Mouse (Mus musculus): ENCODE measurements around the gene Efna4.

DNA sequence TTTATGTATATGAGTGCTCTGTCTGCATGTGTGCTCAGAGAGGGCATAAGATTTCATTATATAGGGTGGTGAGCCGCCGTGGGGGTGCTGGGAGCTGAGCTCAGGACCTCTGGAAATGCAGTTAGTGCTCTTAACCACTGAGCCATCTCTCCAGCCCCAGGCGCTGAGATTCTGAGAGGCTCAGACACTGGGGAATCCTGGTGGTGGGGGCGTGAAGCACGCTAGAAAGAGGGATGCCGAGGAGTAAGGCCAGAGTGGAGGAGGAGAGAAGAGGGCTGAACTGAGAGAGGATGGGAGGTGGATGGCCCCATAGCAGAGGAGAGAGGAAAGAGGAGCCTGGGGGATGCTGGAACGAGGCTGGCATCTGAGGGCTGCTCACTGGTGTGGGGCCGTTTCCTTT is 26.8 kb upstream of the Efna4 start:
- TF ChIP-seq CTCF (IDR thresholded peaks at IDR 0.05; ENCODE audit: control insufficient read depth, insufficient read depth, insufficient read length) (no peak), MAX (IDR thresholded peaks at IDR 0.05) (no peak), MYOG (IDR thresholded peaks at IDR 0.05; ENCODE audit: control insufficient read depth, extremely low read depth, insufficient read length) (no peak), CEBPB (IDR thresholded peaks at IDR 0.05; ENCODE audit: low read depth) (no peak), USF1 (IDR thresholded peaks at IDR 0.05; ENCODE audit: low read depth) (no peak), FOSL1 (IDR thresholded peaks at IDR 0.05; ENCODE audit: insufficient read depth, low read length, poor library complexity, severe bottlenecking) (no peak), MYOD1 (IDR thresholded peaks at IDR 0.05; ENCODE audit: control insufficient read depth, insufficient read length, low read depth) (no peak)

Data from C2C12 (cell line).